Mouse (Mus musculus) adrenal gland (tissue): Measurements from ENCODE around the gene Spred2.
"Not testable (repeated sequence)": the region's sequence is repeated elsewhere in the genome, so short reads cannot be mapped to it uniquely, and the experiment has no call there.

ENCODE experiments used
- intact Hi-C: fragments of 180-260 bp; cut with DNase I; formaldehyde crosslinking; loops from one replicate; pipeline ENCODE4 v1.15.1; 2025

Gene Spred2

DNA sequence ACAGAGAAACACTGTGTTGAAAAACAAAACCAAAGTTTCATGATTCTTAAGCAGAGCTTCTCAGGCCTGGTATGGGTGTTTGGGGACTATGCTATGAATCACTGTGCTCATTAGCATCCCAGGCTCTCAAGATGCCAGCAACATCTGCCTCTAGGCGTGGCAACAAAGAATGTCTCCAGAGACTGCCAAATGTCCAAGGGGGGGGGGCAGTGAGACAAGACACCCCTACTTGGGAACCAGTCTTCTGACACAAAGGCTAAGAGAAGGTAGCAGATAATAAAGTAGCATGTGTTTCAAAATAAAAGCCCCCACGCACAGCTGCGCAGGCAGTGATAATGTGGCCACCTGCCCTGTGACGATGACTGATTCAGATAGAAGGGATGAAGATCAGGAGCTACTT lies 119.1 kb downstream of the Spred2 start:
- intact Hi-C loops: loop anchor here (5.0 kb wide), 1 partner anchor 71 kb away; no protein-coding TSS in a partner anchor

GRCm38 (mm10) chr11:20045586-20045985 lies 121.4 kb downstream of the Spred2 start:
- intact Hi-C loops: no loop called here

DNA sequence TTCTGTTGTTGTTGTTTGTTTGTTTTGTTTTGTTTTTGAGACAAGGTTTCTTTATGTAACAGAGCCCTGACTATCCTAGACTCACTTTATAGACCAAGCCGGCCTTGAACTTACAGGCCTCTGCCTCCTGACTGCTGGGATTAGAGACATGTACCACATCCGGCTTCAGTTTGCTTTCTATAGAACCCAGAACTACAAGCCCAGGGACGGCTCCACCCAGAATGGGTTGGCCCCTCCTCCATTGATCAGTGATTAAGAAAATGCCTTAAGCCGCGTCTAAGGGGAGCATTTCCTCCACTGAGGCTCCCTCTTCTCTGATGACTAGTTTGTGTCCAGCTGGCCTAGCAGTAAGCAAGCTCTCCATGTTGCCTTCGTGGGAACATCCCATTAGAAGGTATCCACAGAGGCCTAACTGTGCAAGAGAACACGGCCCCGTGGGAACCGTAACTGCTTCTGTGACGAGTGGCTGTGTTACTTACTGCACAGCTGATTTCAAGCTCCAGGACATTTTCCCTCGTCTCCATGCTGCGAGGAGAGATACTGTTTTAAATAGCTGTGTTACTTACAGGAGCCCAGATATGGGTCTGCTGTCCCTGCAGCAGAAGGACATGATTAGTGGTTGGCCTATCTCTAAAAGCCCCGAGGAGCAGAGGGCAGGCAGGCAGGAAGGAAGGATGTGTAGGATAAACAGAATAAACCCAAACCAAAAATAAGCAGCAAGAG lies 128.8 kb downstream of the Spred2 start:
- intact Hi-C loops: no loop called here

GRCm38 (mm10) chr11:20053951-20054350 lies 129.8 kb downstream of the Spred2 start:
- intact Hi-C loops: no loop called here

DNA sequence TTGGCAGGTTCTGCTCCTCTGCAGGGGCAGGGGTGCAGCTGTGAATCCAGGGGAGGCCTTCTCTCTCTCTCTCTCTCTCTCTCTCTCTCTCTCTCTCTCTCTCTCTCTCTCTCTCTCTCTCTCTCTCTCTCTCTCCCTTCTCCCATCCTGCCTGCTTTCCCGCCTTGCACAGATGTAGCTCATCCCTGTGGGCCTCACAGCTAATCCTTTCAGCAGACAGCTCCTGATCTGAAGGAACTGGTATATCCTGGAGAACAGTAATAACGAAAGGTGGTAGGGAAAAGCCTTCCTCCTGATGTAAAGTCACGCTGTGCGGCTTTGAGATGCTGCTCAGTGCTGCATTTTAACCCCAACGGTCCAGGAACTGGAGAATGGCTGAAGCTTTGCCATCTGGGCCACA lies 130.4 kb downstream of the Spred2 start:
- intact Hi-C loops: no loop called here

GRCm38 (mm10) chr11:20056168-20056567 lies 132.0 kb downstream of the Spred2 start:
- intact Hi-C loops: no loop called here

GRCm38 (mm10) chr11:20057429-20057828 lies 133.3 kb downstream of the Spred2 start:
- intact Hi-C loops: no loop called here

DNA sequence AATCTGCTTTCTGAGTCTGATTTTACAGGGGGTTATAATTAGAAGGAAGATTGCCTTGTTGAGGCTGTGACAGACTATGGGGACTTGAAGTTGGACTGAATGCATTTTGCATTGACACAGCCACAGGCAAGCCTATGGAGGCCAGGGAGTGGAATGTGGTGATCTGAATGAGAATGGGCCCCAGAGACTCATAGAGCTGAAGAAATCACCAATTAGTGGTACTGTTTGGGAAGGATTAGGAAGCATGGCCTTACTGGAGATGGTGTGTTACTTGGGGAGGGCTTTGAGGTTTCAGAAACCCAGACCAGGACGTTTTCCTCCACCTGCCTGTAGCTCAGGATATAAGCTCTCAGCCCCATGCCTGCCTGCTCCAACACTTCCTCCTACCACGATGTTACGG lies 135.6 kb downstream of the Spred2 start:
- intact Hi-C loops: no loop called here

GRCm38 (mm10) chr11:20062801-20063200 lies 138.6 kb downstream of the Spred2 start:
- intact Hi-C loops: not testable (repeated sequence)

DNA sequence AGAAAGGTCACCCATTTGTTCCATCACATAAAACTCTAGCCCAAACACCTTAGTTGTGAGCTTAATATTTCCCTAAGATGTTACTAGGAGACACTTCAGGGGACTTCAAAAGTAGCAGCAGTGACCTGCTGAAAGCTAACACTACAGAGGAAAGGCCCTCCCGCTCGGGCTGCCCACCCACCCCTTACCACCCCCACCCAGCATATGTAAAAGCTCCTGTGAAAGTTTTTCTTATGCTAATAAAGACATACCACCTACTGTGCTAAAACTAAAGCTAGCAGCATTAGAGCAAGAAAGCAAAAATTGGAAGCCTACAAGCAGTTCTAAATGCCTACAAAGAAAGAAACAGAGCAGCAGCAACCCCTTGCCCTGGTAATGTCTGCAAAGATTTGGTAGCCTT lies 139.9 kb downstream of the Spred2 start:
- intact Hi-C loops: not testable (repeated sequence)

- intact Hi-C loops: no loop called here
Measured at GRCm38 (mm10) chr11:20064926-20065325, 140.8 kb downstream of the Spred2 start.

DNA sequence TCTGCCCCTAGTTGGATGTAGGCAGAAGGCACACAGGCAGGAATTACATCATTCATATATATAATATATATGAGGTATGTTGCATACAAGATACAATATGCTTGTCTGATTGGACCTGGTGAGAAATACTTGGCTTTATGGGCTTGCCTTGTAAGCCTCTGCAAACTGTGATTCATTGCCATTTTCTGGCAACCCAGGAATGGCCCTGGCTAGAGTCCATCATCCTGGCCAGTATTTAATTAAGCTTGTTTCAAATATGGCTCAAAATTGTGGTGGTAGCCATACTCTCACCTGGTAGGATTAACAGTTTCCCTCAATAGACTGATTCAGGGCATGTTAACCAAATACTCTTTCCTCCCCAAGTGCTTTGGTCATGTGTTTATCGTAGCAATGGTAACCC lies 141.9 kb downstream of the Spred2 start:
- intact Hi-C loops: no loop called here

GRCm38 (mm10) chr11:20067521-20067920 lies 143.3 kb downstream of the Spred2 start:
- intact Hi-C loops: no loop called here

DNA sequence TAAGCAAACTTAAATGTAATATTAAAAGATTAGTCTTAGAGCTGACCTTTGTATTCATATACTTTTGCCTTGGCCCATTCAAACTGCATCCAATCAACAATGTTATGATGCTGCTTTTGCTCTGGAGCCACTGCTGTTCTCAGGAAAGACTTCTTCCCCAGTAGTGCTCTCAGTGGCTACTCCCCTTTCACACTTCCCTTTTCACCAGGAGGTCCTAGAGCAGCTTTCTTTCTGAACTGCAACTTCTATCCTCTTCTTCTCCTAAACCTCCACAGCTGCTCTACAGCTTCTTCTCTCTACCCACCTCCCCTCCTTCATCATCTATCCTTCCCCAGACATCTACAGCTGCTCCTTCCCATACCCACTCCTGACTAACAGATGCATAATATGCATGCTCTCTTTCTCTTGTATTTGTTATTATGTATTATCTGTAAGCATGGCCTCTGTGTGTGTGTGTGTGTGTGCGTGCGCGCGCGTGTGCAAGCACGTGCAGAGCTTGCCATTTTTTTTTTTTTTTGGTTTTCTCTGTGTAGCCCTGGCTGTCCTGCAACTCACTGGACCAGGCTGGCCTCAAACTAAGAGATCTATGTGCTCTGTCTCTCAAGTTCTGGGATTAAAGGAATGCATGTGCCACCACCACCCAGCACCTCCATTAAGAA lies 144.3 kb downstream of the Spred2 start:
- intact Hi-C loops: no loop called here

DNA sequence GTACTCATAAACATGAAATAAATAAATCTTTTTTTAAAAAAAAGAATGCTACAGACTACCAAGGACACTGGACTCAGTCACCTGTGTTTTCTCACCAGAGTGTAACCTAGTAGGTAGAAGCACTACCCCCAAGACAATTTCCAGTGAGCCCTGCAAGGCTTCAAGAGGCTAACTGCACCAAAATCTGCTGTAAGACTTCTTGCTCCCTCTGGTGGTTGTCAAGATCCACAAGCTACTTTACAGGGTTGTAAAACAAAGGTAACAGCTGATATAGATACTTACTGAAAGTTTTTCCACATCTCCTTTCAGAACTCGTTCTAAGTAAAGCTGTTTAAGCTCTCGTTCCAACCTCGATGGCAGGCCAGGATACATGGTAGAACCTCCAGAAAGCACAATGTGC lies 148.0 kb downstream of the Spred2 start:
- intact Hi-C loops: loop anchor here (5.0 kb wide), 1 partner anchor 250 kb away; no protein-coding TSS in a partner anchor

- intact Hi-C loops: loop anchor here (5.0 kb wide), 1 partner anchor 251 kb away; no protein-coding TSS in a partner anchor
Measured at GRCm38 (mm10) chr11:20072826-20073225, 148.7 kb downstream of the Spred2 start.
